Mouse (Mus musculus): ENCODE measurements around the gene Zmym2. TPM values are rescaled to one million over a fixed set of nuclear protein-coding genes. Genes with fewer than 3 reads are reported as not detected.
"Not testable (repeated sequence)": the region's sequence is repeated elsewhere in the genome, so short reads cannot be mapped to it uniquely, and the experiment has no call there.

Zmym2 gene
- 100 to 1,000 TPM in 1 of 4 experiments, 10 to 100 TPM in 3; 92.2 to 100 (median 97.3) TPM for total RNA-seq (2022)

- DNase-seq (ENCODE audit: low spot score in 2 of 2), result peak; percentile 61 to 70
Observed at GRCm38 (mm10) chr14:56886594-56887513, at the start of gene Zmym2. Gene Zmym2, plus strand, starts transcription at chr14:56886653.

GRCm38 (mm10) chr14:56844033-56844432, 42.4 kb upstream of the Zmym2 start:
- DNase-seq (ENCODE audit: low spot score in 2 of 2), result no peak

GRCm38 (mm10) chr14:56844507-56844906, 41.9 kb upstream of the Zmym2 start:
- DNase-seq (ENCODE audit: low spot score in 2 of 2), result no peak

- no peak for DNase-seq (ENCODE audit: low spot score in 2 of 2)
Observed at GRCm38 (mm10) chr14:56848322-56848721, 38.1 kb upstream of the Zmym2 start.

GRCm38 (mm10) chr14:56849681-56850080, 36.8 kb upstream of the Zmym2 start:
- DNase-seq (ENCODE audit: low spot score in 2 of 2), result no peak

GRCm38 (mm10) chr14:56864041-56864440, 22.4 kb upstream of the Zmym2 start:
- DNase-seq (ENCODE audit: low spot score in 2 of 2), result no peak

GRCm38 (mm10) chr14:56864641-56865040, 21.8 kb upstream of the Zmym2 start:
- DNase-seq (ENCODE audit: low spot score in 2 of 2), result no peak

GRCm38 (mm10) chr14:56865112-56865511, 21.3 kb upstream of the Zmym2 start:
- DNase-seq (ENCODE audit: low spot score in 2 of 2), result not testable (repeated sequence)

GRCm38 (mm10) chr14:56873525-56873924, 12.9 kb upstream of the Zmym2 start:
- DNase-seq (ENCODE audit: low spot score in 2 of 2), result no peak

- DNase-seq (ENCODE audit: low spot score in 2 of 2), result no peak
Observed at GRCm38 (mm10) chr14:56875586-56876159, 10.8 kb upstream of the Zmym2 start.

- no peak for DNase-seq (ENCODE audit: low spot score in 2 of 2)
Observed at GRCm38 (mm10) chr14:56881271-56881670, 5.2 kb upstream of the Zmym2 start.

- no peak for DNase-seq (ENCODE audit: low spot score in 2 of 2)
Observed at GRCm38 (mm10) chr14:56883431-56883830, 3.0 kb upstream of the Zmym2 start.

GRCm38 (mm10) chr14:56885308-56885771, 1.1 kb upstream of the Zmym2 start:
- DNase-seq (ENCODE audit: low spot score in 2 of 2), result peak; percentile 75

GRCm38 (mm10) chr14:56885986-56886593, 363 bp upstream of the Zmym2 start:
- DNase-seq (ENCODE audit: low spot score in 2 of 2), result peak; percentile 61 to 67

- peak in 1 of 2 experiments; percentile 21 for DNase-seq (ENCODE audit: low spot score in 2 of 2)
Observed at GRCm38 (mm10) chr14:56887514-56887880, 1.0 kb downstream of the Zmym2 start.

- peak; percentile 62 to 70 for DNase-seq (ENCODE audit: low spot score in 2 of 2)
Observed at GRCm38 (mm10) chr14:56887887-56888286, 1.4 kb downstream of the Zmym2 start.

GRCm38 (mm10) chr14:56888416-56888815, 2.0 kb downstream of the Zmym2 start:
- no peak for DNase-seq (ENCODE audit: low spot score in 2 of 2)

GRCm38 (mm10) chr14:56894417-56894816, 8.0 kb downstream of the Zmym2 start:
- no peak for DNase-seq (ENCODE audit: low spot score in 2 of 2)

GRCm38 (mm10) chr14:56896521-56896920, 10.1 kb downstream of the Zmym2 start:
- DNase-seq (ENCODE audit: low spot score in 2 of 2), result no peak

- DNase-seq (ENCODE audit: low spot score in 2 of 2), result no peak
Observed at GRCm38 (mm10) chr14:56897475-56897874, 11.0 kb downstream of the Zmym2 start.

GRCm38 (mm10) chr14:56899656-56900055, 13.2 kb downstream of the Zmym2 start:
- DNase-seq (ENCODE audit: low spot score in 2 of 2), result no peak

- DNase-seq (ENCODE audit: low spot score in 2 of 2), result no peak
Observed at GRCm38 (mm10) chr14:56903039-56903438, 16.6 kb downstream of the Zmym2 start.

All from layer of hippocampus, adult 8-10 months (tissue).